Mouse (Mus musculus) CH12F3 (cell line): Measurements from ENCODE around the gene Best3.

ENCODE experiments used
- in situ Hi-C: fragments of 300-500 bp; cut with MboI; formaldehyde crosslinking; loops from 2 replicates; pipeline ENCODE4 v1.14.3; 2020; ENCODE audit warnings: low sequenced_read_pairs

Best3 gene

GRCm38 (mm10) chr10:116986264-116987082 is at the start of gene Best3:
TSS of gene Best3 (plus strand) at chr10:116986314.
- in situ Hi-C loops: no loop called here

- in situ Hi-C loops: no loop called here
These were observed 43.1 kb upstream of the Best3 start for GRCm38 (mm10) chr10:116943025-116943424.

- in situ Hi-C loops: no loop called here
These were observed 42.0 kb upstream of the Best3 start for GRCm38 (mm10) chr10:116944144-116944543.

GRCm38 (mm10) chr10:116944940-116945339 is 41.2 kb upstream of the Best3 start:
- in situ Hi-C loops: no loop called here

- in situ Hi-C loops: no loop called here
These were observed 37.7 kb upstream of the Best3 start for GRCm38 (mm10) chr10:116948414-116948813.

GRCm38 (mm10) chr10:116949111-116950008 is 36.8 kb upstream of the Best3 start:
- in situ Hi-C loops: no loop called here

- in situ Hi-C loops: no loop called here
These were observed 35.9 kb upstream of the Best3 start, which contains the start of gene Rab3ip for GRCm38 (mm10) chr10:116950009-116950769. TSS of gene Rab3ip (minus strand) at chr10:116950769.

- in situ Hi-C loops: no loop called here
These were observed 35.2 kb upstream of the Best3 start for GRCm38 (mm10) chr10:116950886-116951285.

GRCm38 (mm10) chr10:116955191-116955590 is 30.9 kb upstream of the Best3 start:
- in situ Hi-C loops: no loop called here

- in situ Hi-C loops: no loop called here
These were observed 29.5 kb upstream of the Best3 start for GRCm38 (mm10) chr10:116956483-116957158.

- in situ Hi-C loops: no loop called here
These were observed 28.1 kb upstream of the Best3 start for GRCm38 (mm10) chr10:116957867-116958551.

GRCm38 (mm10) chr10:116962152-116962551 is 24.0 kb upstream of the Best3 start:
- in situ Hi-C loops: no loop called here

- in situ Hi-C loops: no loop called here
These were observed 23.3 kb upstream of the Best3 start for GRCm38 (mm10) chr10:116962803-116963202.

- in situ Hi-C loops: no loop called here
These were observed 22.0 kb upstream of the Best3 start for GRCm38 (mm10) chr10:116964084-116964483.

GRCm38 (mm10) chr10:116964571-116964970 is 21.5 kb upstream of the Best3 start:
- in situ Hi-C loops: no loop called here

- in situ Hi-C loops: no loop called here
These were observed 20.8 kb upstream of the Best3 start for GRCm38 (mm10) chr10:116965297-116965696.

GRCm38 (mm10) chr10:116966065-116966464 is 20.0 kb upstream of the Best3 start:
- in situ Hi-C loops: no loop called here

GRCm38 (mm10) chr10:116968741-116969140 is 17.4 kb upstream of the Best3 start:
- in situ Hi-C loops: no loop called here

- in situ Hi-C loops: no loop called here
These were observed 13.6 kb upstream of the Best3 start, which contains the start of gene Gm10271 for GRCm38 (mm10) chr10:116972509-116972908. TSS of gene Gm10271 (minus strand) at chr10:116972609.

GRCm38 (mm10) chr10:116977455-116977854 is 8.7 kb upstream of the Best3 start:
- in situ Hi-C loops: no loop called here
